Mouse (Mus musculus): ENCODE measurements around the gene Taf10. TPM values are rescaled to one million over a fixed set of nuclear protein-coding genes. Genes with fewer than 3 reads are reported as not detected.

Gene Taf10
- polyA plus RNA-seq, 1 experiment, result 536 TPM

DNA sequence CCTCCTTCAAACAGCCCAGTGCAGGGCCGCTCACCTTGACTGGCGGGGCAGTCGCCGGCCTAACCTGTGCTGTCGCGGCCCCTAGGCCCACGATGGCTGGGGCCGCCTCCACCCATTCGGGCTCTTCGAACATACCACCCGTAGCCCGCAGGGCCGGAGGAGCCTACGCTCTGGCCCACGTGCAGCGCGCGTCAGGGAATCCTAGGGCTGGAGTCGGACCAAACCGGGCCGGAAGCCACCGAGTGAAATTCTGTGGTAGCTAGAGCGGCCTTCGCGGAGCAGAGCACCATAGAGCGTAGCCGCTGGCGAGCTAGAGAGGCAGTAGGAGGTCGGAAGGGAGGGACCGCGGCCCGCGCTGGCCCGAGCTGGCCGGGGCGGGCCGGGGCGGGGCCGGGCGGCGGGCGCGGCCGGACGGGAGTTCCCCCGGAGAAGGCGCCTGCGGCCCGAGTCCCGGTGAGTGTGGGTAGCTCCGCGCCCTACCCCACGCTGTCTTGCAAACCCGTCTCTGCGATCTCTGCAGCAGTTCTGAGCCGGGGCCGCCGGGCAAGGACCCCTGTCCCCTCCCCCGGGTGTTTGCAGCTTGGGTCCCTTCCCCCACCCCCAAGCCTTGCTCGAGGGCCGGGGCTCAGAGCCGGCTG lies 7.8 kb downstream of the Taf10 start, which contains the start of gene Ilk:
Gene Ilk (plus strand): TSS at position 329 of the 638 bp plus-strand sequence.
- TF ChIP-seq GATA1 (IDR thresholded peaks at IDR 0.05; ENCODE audit: low read length), result no peak

DNA sequence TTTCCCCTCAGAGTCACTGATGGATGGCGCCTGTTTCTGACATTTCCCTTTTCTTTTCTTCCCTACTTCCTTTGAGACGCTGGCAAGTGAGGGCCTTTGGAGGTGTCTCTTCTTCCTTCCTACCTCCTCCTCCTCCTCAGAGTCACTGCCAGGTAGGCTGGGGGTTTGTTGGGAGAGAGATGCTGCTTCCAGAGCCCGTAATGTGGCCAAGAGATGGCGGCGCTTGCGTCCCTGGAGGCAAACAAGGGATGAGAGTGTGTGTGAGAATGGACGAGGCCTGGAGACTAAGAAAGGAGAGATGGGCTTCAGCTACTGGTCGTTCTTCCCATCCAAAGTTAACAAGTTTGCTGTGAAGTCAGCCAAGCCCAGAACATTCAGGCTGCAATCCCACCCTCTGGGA lies 9.3 kb downstream of the Taf10 start:
- TF ChIP-seq GATA1 (IDR thresholded peaks at IDR 0.05; ENCODE audit: low read length), result no peak

DNA sequence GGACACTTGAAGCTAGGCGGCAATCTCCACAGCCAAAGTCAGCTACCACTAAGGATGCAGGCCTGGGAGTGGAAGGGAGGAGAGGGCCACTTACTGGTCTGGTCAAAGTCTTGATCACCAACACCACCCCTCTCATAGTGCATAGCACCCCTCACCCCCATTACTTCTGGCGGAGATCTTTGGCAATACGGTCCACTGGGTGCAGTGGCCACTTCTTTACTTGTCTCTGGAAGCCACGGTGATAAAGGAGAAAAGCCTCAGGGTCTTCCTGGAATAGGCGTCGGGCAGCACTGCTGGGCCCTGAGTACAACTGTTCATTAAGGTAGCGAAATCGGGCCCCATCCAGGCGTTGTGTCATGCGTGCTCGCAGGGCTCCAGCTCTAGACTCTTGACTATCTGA lies 10.3 kb downstream of the Taf10 start:
- TF ChIP-seq GATA1 (IDR thresholded peaks at IDR 0.05; ENCODE audit: low read length), result no peak

DNA sequence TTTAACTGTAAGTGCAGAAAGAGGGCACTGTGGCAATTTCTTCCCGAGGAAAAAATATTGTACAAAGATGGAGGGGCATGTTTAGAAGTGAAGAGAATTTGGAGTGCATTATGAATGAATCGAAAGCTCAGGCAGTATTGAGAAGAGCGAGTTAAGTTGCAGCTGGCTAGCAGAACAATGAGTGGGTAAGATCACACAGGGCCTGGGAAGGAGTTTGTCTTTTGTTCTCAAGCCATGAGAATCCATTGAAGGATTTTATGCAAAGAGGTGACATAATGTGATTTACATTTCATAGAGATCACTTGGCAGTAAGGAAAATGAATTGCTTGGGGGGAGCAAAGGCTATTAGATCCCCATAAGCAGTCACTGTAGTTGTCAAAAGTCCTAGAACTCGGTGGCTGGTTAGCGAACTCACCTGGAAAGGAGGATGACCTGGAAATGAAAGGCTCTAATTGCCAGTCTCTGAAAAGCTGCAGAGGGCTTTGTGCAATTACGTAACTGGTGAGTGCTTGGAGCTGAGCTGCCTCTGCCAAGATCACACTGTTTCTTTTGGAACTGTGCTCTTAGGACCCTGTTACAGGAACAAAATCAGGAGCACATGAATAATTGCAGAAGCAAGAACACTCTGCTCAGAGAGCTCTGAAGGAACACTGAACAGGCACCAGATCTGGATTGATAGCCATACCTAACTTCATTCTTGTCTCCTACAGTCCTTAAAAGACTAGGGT lies 15.3 kb downstream of the Taf10 start:
- TF ChIP-seq GATA1 (IDR thresholded peaks at IDR 0.05; ENCODE audit: low read length), result no peak

DNA sequence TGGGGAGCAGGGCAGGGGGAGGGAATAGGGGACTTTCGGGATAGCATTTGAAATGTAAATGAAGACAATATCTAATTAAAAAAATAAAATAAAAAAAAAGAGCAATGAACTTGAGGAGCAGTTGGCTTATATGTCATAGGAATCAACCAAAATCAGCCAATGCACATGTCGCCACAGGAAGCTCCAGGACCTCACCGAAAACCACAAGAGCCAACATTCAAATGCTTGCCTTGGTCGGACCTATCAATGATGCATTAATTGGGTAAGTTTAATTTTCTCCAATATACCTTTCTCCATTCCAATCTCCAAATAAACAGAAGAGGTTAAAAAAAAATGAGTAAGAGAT lies 17.2 kb downstream of the Taf10 start:
- TF ChIP-seq GATA1 (IDR thresholded peaks at IDR 0.05; ENCODE audit: low read length), result no peak

DNA sequence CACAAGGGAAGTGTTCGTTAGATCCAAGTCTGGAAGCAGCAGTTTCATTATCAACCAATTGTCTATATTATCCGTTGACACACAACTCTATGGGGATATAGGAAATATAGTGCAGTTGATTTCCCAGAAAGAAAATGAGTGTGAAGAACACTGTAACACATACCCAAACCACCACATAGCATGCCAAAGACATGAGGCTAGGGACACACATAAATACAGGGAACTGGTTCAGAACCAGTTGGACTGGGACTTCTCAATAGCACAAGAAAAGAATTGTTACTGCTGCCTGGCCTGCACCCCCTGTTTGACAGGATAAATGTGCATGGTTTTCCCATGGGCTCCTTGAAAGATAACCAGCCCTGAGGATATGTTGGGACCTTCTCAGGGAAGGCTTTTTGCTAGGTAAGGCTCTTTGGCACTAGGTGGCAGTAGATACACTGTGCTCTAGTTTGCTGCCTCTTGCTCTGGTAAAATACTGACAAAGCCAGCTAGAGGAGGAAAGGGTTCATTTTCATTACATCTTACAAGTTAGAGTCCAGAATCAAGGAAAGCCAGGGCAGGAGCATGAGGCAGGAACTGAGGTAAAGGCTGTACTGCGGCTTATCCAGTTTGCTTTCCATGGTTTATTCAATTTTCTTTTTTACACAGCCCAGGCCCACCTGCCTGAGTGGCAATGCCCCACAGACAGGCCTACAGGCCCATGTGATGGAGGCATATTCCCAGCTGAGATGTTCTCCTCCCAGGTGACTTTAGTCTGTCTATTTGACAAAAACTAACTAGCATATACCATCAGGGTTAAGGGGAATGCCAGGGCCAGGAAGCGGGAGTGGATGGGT lies 17.8 kb downstream of the Taf10 start:
- TF ChIP-seq GATA1 (IDR thresholded peaks at IDR 0.05; ENCODE audit: low read length), result no peak

DNA sequence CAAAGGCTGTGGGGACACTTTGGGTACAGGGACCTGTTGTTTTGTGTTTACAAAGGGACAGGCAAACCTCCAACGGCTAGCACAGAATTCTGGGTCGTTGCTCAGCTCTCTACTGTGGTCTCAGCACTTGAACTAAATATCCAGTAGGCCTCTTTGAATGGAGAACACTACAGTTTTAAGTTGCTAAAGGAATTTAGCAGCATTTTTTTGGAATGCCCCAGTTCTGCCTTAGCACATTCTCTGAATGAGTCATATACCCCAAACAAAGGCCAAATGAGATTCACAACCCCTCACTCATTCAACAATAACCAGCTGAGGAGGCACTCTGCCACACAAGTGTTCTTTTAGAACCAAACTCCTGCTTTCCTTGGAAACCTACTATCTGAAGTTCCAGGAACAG lies 22.2 kb downstream of the Taf10 start:
- TF ChIP-seq GATA1 (IDR thresholded peaks at IDR 0.05; ENCODE audit: low read length), result no peak

DNA sequence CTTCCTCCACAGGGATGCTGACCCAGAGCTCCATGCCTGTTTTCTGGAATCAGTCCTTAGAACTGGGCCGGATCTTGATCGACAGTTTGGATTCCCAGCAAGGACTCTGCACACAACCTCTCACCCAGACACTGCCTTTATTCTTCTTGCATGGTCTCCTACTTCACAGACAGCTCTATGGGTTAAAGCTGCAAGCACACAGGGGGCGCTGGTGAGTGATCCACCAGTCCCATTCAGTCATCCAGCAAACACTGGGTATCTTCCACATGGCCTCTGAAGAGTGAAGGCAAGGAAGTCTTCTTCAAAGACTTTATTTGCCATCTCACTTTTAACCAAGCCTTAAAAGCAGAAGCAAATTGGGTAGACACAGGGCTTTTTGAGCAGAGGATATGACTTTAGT lies 28.8 kb downstream of the Taf10 start:
- TF ChIP-seq GATA1 (IDR thresholded peaks at IDR 0.05; ENCODE audit: low read length), result no peak

DNA sequence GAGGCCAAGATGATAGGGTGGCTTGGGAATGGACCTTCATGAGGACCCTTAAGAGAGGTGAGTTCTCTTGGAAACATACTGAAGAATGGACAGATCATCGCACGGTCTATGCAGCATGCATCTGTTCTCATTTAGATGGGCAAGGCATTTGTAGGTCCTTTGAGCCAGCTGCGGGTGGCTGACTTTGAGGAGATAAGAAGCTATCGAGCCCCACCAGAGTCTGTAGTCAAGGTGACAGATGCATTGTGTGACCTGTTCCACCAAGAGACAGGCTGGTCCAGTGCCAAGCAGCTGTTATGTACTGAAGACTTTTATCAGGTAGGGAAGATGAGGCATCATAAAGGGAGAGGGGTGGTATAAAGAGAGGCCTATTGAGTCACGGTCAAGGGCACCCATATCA lies 35.4 kb downstream of the Taf10 start:
- no peak for TF ChIP-seq GATA1 (IDR thresholded peaks at IDR 0.05; ENCODE audit: low read length)

DNA sequence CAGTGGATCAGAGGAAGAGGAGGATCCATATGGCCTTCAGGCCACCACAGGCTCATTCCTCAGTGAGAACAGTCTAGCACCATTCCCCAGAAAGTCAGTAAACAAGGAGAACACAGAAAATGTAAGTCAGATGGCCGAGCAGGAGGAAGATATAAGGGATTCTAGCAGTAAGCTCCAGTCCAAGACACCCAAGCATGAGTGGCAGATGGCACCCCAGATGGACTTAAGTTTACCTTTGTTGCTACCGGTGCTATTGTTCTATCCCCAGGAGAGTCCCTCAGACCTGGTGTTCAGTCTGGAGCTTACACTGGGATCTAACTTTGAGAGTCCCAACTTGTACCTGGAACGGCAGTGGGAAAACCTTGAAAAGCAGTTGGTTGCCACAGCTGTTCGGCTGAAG lies 40.3 kb downstream of the Taf10 start:
- TF ChIP-seq GATA1 (IDR thresholded peaks at IDR 0.05; ENCODE audit: low read length), result no peak

DNA sequence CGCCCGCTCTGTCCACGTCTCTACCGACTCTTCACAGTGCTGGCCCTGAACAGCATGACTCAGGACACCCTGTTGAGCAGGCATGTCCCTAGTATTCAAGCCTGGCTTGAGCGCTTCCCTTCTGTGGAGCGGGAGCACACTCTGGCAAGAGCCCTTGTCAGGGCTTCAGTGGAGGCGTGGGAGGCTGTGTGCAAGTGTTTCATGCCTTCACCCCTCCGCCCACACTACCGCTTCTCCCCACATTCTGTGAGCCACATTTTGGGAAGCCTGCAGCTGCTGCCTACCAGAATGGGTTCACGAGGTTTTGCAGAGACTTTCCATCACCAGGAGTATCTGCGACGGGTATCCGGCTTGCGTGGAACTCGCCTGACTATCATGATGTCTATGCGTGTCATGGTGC lies 41.0 kb downstream of the Taf10 start:
- no peak for TF ChIP-seq GATA1 (IDR thresholded peaks at IDR 0.05; ENCODE audit: low read length)

DNA sequence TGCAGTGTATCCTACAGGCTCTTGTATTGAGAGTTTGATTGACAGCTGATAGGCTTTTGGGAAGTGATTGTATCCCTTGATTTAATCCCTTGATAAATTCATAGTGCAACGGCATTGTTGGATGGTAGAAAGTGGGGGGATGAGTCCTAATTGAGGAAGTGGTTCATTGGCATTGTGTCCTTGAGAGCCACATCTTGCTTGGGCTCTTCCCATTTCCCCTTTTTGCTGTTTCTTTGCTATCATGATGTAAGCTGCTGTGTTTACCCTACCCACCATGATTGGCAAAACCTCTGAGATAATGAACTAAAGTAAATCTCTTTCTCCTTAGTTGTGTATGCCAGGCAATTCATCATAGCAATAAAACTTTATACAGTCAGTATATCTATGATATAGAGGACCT lies 53.3 kb downstream of the Taf10 start:
- TF ChIP-seq GATA1 (IDR thresholded peaks at IDR 0.05; ENCODE audit: low read length), result no peak

Other genes with a start within 250 kb of the Taf10 start
- gene Smpd1, start 190.0 kb downstream of the Taf10 start, polyA plus RNA-seq (2012), result 21.0 and 24.4 TPM in 2 replicates
- gene Apbb1, start 162.7 kb downstream of the Taf10 start, polyA plus RNA-seq (2012), result 0.05 TPM in 1 of 2 replicates, not detected in the other
- gene Hpx, start 144.2 kb downstream of the Taf10 start, polyA plus RNA-seq (2012), result not detected in 2 replicates
- gene Trim3, start 110.8 kb downstream of the Taf10 start, polyA plus RNA-seq (2012), result 8.4 and 8.6 TPM in 2 replicates
- gene Timm10b, start 104.3 kb downstream of the Taf10 start, polyA plus RNA-seq (2012), result 339 and 340 TPM in 2 replicates
- 54.8 and 69.6 TPM in 2 replicates for gene Arfip2, start 103.9 kb downstream of the Taf10 start, polyA plus RNA-seq (2012)
- 49.4 and 234 TPM in 2 replicates for gene Gm45799, start 103.8 kb downstream of the Taf10 start, polyA plus RNA-seq (2012)
- gene Dnhd1, start 93.5 kb downstream of the Taf10 start, polyA plus RNA-seq (2012), result not detected in 2 replicates
- 25.1 and 28.4 TPM in 2 replicates for gene Ilk, start 7.8 kb downstream of the Taf10 start, polyA plus RNA-seq (2012)
- gene Rrp8, start 7.0 kb downstream of the Taf10 start, polyA plus RNA-seq (2012), result 26.5 and 34.9 TPM in 2 replicates
- 36.5 and 56.7 TPM in 2 replicates for gene Tpp1, start 7.9 kb upstream of the Taf10 start, polyA plus RNA-seq (2012)
- not detected in 2 replicates for gene Dchs1, start 43.3 kb upstream of the Taf10 start, polyA plus RNA-seq (2012)
- gene Mrpl17, start 66.7 kb upstream of the Taf10 start, polyA plus RNA-seq (2012), result 208 and 243 TPM in 2 replicates
- gene Gm4070, start 209.6 kb upstream of the Taf10 start, polyA plus RNA-seq (2012), result not detected in 2 replicates